19 mouse cellular contexts compared by ENCODE assay signal in the genomic region with DNA sequence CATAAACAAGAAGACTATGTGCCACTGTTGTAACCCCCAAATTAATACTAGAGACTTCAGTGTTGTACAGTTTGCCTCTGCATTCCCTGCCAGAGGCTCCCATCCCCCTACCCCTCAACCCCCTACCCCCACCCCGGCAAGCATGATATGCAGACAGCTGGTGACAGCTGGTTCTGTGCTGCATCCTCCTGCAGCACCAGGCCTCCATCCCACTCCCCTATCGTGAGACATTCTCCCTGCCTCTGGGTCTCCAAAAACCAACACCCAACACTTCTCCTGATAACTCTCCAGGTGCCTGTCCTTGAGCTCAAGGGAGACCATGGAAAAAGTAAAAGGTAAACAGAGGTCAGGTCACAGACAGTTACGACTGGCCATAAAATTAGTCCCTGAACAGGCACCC. TPM values are rescaled to one million over a fixed set of nuclear protein-coding genes. Genes with fewer than 3 reads are reported as not detected.
"Had no signal": no experiment of that assay in that cellular context is flagged by ENCODE, and none has a peak within 500 bp of the region (broad histone marks: within the 10 kb centered on the region; RNA-seq: fewer than 3 reads in every experiment).

No protein-coding gene starts in this region.

- H3K27me3 ChIP-seq: liver, embryonic 13.5 days had no signal

- ATAC-seq: liver, postnatal 0 days had no signal

- H3K9me3 ChIP-seq: limb, embryonic 12.5 days; liver, embryonic 13.5 days had no signal

- DNase-seq: kidney, adult 18-20 months; kidney, postnatal 25 days; liver; liver, embryonic 13.5 days; liver, postnatal 0 days; right cerebral cortex, postnatal 14 days; thymus, adult 2 months; thymus, postnatal 25 days had no signal

- H3K4me2 ChIP-seq: hindbrain, embryonic 14.5 days; limb, embryonic 12.5 days; liver, embryonic 13.5 days; midbrain, embryonic 11.5 days had no signal

- H3K4me1 ChIP-seq: liver, embryonic 13.5 days had no signal

- H3K4me3 ChIP-seq: layer of hippocampus, adult 2 months; limb, embryonic 12.5 days; liver, embryonic 13.5 days; megakaryocyte, embryonic 14.5 days had no signal

- H3K36me3 ChIP-seq: limb, embryonic 12.5 days; liver, embryonic 13.5 days had no signal

- H3K27ac ChIP-seq: hindbrain, embryonic 14.5 days; layer of hippocampus, adult 2 months; limb, embryonic 12.5 days; liver, embryonic 13.5 days; macrophage had no signal

- H3K9ac ChIP-seq: hindbrain, embryonic 14.5 days; limb, embryonic 12.5 days; liver, embryonic 13.5 days; liver, postnatal 0 days had no signal

RNA-seq across cellular contexts. Expression of gene Gm14214, which starts 40.1 kb away (rescaled TPM):
- polyA plus RNA-seq: hindbrain, embryonic 14.5 days; limb, embryonic 12.5 days; liver, embryonic 13.5 days; liver, postnatal 0 days; macrophage; midbrain, embryonic 11.5 days; midbrain, postnatal 0 days; neural tube, embryonic 14.5 days; spleen, adult 2 months; testis, adult 2 months; thymus, adult 2 months; urinary bladder, adult 2 months had no signal
